Mouse (Mus musculus) myocyte (in vitro differentiated cells): ENCODE results near the gene Bst2.
"Not testable (repeated sequence)": the region's sequence is repeated elsewhere in the genome, so short reads cannot be mapped to it uniquely, and the experiment has no call there.

ENCODE experiments used
- E2F4 ChIP-seq: IDR thresholded peaks from one replicate; pipeline ENCODE4 v1.6.1; 2011; ENCODE audit warnings: mild to moderate bottlenecking, control low read depth, moderate library complexity; ENCODE audit not compliant: insufficient read depth
- POLR2A ChIP-seq: IDR thresholded peaks from one replicate; pipeline ENCODE4 v1.6.1; 2011; ENCODE audit warnings: low read depth, mild to moderate bottlenecking, control low read depth, moderate library complexity; ENCODE audit not compliant: insufficient read length
- SRF ChIP-seq: IDR thresholded peaks from one replicate; pipeline ENCODE4 v1.6.1; 2011; ENCODE audit warnings: low read depth; ENCODE audit not compliant: control insufficient read depth, insufficient read length
- USF1 ChIP-seq: IDR thresholded peaks from one replicate; pipeline ENCODE4 v1.6.1; 2011; ENCODE audit warnings: low read depth, mild to moderate bottlenecking, control low read depth, moderate library complexity

DNA sequence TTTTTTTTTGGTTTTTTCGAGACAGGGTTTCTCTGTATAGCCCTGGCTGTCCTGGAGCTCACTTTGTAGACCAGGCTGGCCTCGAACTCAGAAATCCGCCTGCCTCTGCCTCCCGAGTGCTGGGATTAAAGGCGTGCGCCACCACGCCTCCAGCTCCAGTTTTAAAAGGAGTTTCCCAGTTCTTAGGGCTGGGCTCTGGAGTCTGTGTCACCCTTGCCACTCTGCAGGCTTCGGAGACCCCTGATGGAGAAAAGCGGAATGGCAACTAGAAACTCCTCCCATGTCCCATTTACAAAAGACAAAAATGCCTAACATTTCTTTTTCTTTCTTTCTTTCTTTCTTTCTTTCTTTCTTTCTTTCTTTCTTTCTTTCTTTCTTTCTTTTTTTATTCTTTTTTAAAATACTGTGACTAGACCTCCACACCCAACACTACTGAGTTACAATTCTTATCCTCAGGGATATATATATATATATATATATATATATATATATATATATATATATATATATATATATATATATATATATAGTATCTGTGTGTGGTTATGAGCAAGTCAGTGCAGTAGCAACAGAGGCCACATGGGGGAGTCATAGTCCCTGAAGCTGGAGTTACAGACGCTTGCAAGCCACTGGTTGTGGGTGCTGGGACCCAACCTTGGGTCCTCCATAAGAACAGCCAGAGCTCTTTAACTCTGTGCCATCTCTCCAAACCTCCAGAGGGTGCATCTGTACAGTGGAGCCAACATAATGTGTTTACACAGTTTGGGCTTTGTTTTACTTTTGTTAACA is 18.0 kb downstream of the Bst2 start:
- TF ChIP-seq POLR2A, USF1, SRF, E2F4: not testable (repeated sequence)
